Comparison of ENCODE assay signal across 26 mouse cellular contexts in the genomic region with DNA sequence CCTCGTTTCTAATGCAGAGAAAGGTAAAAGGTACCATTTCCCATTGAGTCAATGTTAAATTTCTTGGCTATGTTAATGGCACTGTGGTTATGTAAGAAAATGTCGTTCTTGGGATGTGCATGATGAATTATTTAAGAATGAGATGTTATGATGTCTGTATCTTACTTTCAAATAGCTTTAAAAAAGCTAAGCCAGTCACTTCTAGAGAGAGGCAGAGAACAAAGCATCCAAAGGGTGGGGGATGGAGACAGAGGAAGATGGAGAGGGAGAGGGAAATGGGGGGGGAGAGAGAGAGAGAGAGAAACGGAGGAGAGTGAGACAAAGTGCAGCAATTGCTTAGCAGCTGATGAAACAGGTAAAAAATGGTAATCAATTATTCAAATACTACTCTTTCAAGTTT.
DNase-seq lines count a peak whose midpoint lies in the region; ATAC-seq lines count a peak whose summit lies in the region.
"Had no signal": no experiment of that assay in that cellular context is flagged by ENCODE, and none has a peak within 500 bp of the region (broad histone marks: within the 10 kb centered on the region; RNA-seq: fewer than 3 reads in every experiment).

No protein-coding gene starts in this region.

- no peak overlapping the region for H3K9ac ChIP-seq in forebrain, embryonic 15.5 days (replicated peaks)
- H3K9ac ChIP-seq in forebrain, embryonic 12.5 days: no peak overlapping the region
- H3K9ac ChIP-seq in midbrain, embryonic 13.5 days (replicated peaks): no peak overlapping the region
- H3K9ac ChIP-seq in midbrain, embryonic 11.5 days (ENCODE audit: low read length): no peak overlapping the region
- no peak overlapping the region for H3K9ac ChIP-seq in midbrain, embryonic 16.5 days (ENCODE audit: low read depth, low read length)
- H3K9ac ChIP-seq: heart, embryonic 12.5 days; heart, embryonic 15.5 days; hindbrain, embryonic 13.5 days; intestine, embryonic 15.5 days had no signal

- no peaks in the 10 kb centered on the region for H3K4me1 ChIP-seq in forebrain, embryonic 15.5 days
- H3K4me1 ChIP-seq in forebrain, embryonic 12.5 days: no peaks in the 10 kb centered on the region
- no peaks in the 10 kb centered on the region for H3K4me1 ChIP-seq in midbrain, embryonic 13.5 days (replicated peaks)
- H3K4me1 ChIP-seq in midbrain, embryonic 11.5 days (ENCODE audit: control insufficient read depth, insufficient read depth, low read length): no peaks in the 10 kb centered on the region
- no peaks in the 10 kb centered on the region for H3K4me1 ChIP-seq in midbrain, embryonic 16.5 days (ENCODE audit: control insufficient read depth, insufficient read depth, low read length)
- H3K4me1 ChIP-seq: heart, embryonic 12.5 days; heart, embryonic 15.5 days; hindbrain, embryonic 10.5 days; hindbrain, embryonic 13.5 days; intestine, embryonic 15.5 days had no signal

- 49% methylated on average over 3 of the region's 3 CpGs for WGBS in forebrain, embryonic 15.5 days
- 65% methylated on average over 3 of the region's 3 CpGs for WGBS in forebrain, embryonic 12.5 days
- WGBS in midbrain, embryonic 13.5 days: 51% methylated on average over 3 of the region's 3 CpGs
- 57% methylated on average over 3 of the region's 3 CpGs for WGBS in midbrain, embryonic 11.5 days
- WGBS in midbrain, embryonic 16.5 days: 36% methylated on average over 3 of the region's 3 CpGs

- no peak overlapping the region for H3K4me2 ChIP-seq in forebrain, embryonic 15.5 days (replicated peaks)
- H3K4me2 ChIP-seq in forebrain, embryonic 12.5 days: no peak overlapping the region
- no peak overlapping the region for H3K4me2 ChIP-seq in midbrain, embryonic 13.5 days (replicated peaks)
- H3K4me2 ChIP-seq in midbrain, embryonic 11.5 days: no peak overlapping the region
- no peak overlapping the region for H3K4me2 ChIP-seq in midbrain, embryonic 16.5 days (ENCODE audit: low read length)
- H3K4me2 ChIP-seq: heart, embryonic 12.5 days; heart, embryonic 15.5 days; hindbrain, embryonic 13.5 days; intestine, embryonic 15.5 days had no signal

- 0 out of 2 replicates have a peak, but pooled peaks have one; percentile 26 for ATAC-seq in forebrain, embryonic 15.5 days (replicated peaks)
- no peak for ATAC-seq in forebrain, embryonic 12.5 days (ENCODE audit: low FRiP score)
- peak; percentile 72 for ATAC-seq in midbrain, embryonic 13.5 days
- no peak for ATAC-seq in midbrain, embryonic 11.5 days (ENCODE audit: low FRiP score)
- ATAC-seq in midbrain, embryonic 16.5 days: peak; percentile 80
- ATAC-seq: hindbrain, embryonic 16.5 days; intestine, embryonic 15.5 days; Patski had no signal

- no peak overlapping the region for H3K4me3 ChIP-seq in forebrain, embryonic 15.5 days
- no peak overlapping the region for H3K4me3 ChIP-seq in forebrain, embryonic 12.5 days (replicated peaks)
- no peak overlapping the region for H3K4me3 ChIP-seq in midbrain, embryonic 13.5 days (replicated peaks)
- no peak overlapping the region for H3K4me3 ChIP-seq in midbrain, embryonic 11.5 days (ENCODE audit: low read depth, low read length)
- no peak overlapping the region for H3K4me3 ChIP-seq in midbrain, embryonic 16.5 days (ENCODE audit: low read depth, low read length)
- H3K4me3 ChIP-seq: heart, embryonic 12.5 days; heart, embryonic 15.5 days; hindbrain, embryonic 10.5 days; hindbrain, embryonic 13.5 days; intestine, embryonic 15.5 days had no signal

- no peaks in the 10 kb centered on the region for H3K9me3 ChIP-seq in forebrain, embryonic 15.5 days
- H3K9me3 ChIP-seq in forebrain, embryonic 12.5 days: no peaks in the 10 kb centered on the region
- no peaks in the 10 kb centered on the region for H3K9me3 ChIP-seq in midbrain, embryonic 13.5 days
- H3K9me3 ChIP-seq in midbrain, embryonic 11.5 days (ENCODE audit: control insufficient read depth, low read length): no peaks in the 10 kb centered on the region
- H3K9me3 ChIP-seq in midbrain, embryonic 16.5 days (replicated peaks; ENCODE audit: control insufficient read depth, low read length, poor library complexity, severe bottlenecking): no peaks in the 10 kb centered on the region
- H3K9me3 ChIP-seq: G1E; heart, embryonic 12.5 days; heart, embryonic 15.5 days; hindbrain, embryonic 10.5 days; hindbrain, embryonic 13.5 days; intestine, embryonic 15.5 days had no signal

- no peaks in the 10 kb centered on the region for H3K36me3 ChIP-seq in forebrain, embryonic 15.5 days
- H3K36me3 ChIP-seq in forebrain, embryonic 12.5 days (replicated peaks): no peaks in the 10 kb centered on the region
- no peaks in the 10 kb centered on the region for H3K36me3 ChIP-seq in midbrain, embryonic 13.5 days
- H3K36me3 ChIP-seq in midbrain, embryonic 11.5 days (ENCODE audit: control insufficient read depth, insufficient read depth, low read length): no peaks in the 10 kb centered on the region
- no peaks in the 10 kb centered on the region for H3K36me3 ChIP-seq in midbrain, embryonic 16.5 days (ENCODE audit: control insufficient read depth, insufficient read depth, low read length)
- H3K36me3 ChIP-seq: G1E; heart, embryonic 12.5 days; heart, embryonic 15.5 days; hindbrain, embryonic 10.5 days; hindbrain, embryonic 13.5 days; intestine, embryonic 15.5 days had no signal

- H3K27ac ChIP-seq in forebrain, embryonic 15.5 days (replicated peaks): no peak overlapping the region
- no peak overlapping the region for H3K27ac ChIP-seq in forebrain, embryonic 12.5 days
- H3K27ac ChIP-seq in midbrain, embryonic 13.5 days: no peak overlapping the region
- H3K27ac ChIP-seq in midbrain, embryonic 11.5 days (ENCODE audit: low read depth, low read length): no peak overlapping the region
- no peak overlapping the region for H3K27ac ChIP-seq in midbrain, embryonic 16.5 days (ENCODE audit: low read length)
- H3K27ac ChIP-seq: heart, embryonic 15.5 days; hindbrain, embryonic 10.5 days; hindbrain, embryonic 13.5 days; intestine, embryonic 15.5 days had no signal

- DNase-seq in midbrain, embryonic 11.5 days (ENCODE audit: low spot score, missing footprints): no peak
- DNase-seq in brain, adult 2 months (ENCODE audit: low read depth, low spot score): peak; percentile 11
- DNase-seq in layer of hippocampus, adult 11-12 months (ENCODE audit: low spot score): no peak
- DNase-seq: adrenal gland, postnatal 10 days; adrenal gland, postnatal 36 days; B cell, adult 2 months; cerebellum, adult 11-12 months; cerebellum, adult 8-10 months; cerebellum, postnatal 10 days; gastrocnemius, postnatal 25 days; heart, adult 18-20 months; heart, postnatal 10 days; heart, postnatal 36 days had no signal

- no peaks in the 10 kb centered on the region for H3K27me3 ChIP-seq in forebrain, embryonic 15.5 days
- H3K27me3 ChIP-seq in forebrain, embryonic 12.5 days: no peaks in the 10 kb centered on the region
- no peaks in the 10 kb centered on the region for H3K27me3 ChIP-seq in midbrain, embryonic 13.5 days
- no peaks in the 10 kb centered on the region for H3K27me3 ChIP-seq in midbrain, embryonic 11.5 days (ENCODE audit: control insufficient read depth, insufficient read depth, low read length)
- H3K27me3 ChIP-seq in midbrain, embryonic 16.5 days (ENCODE audit: control insufficient read depth, insufficient read depth, low read depth, low read length): no peaks in the 10 kb centered on the region
- H3K27me3 ChIP-seq: CH12.LX; heart, embryonic 12.5 days; heart, embryonic 15.5 days; hindbrain, embryonic 13.5 days; intestine, embryonic 15.5 days had no signal

Comparison
In these comparisons a context has a peak if more than half of its experiments do, and no peak if none do; other contexts are left out.
1. ATAC-seq: peak in forebrain, embryonic 15.5 days (single experiment), midbrain, embryonic 13.5 days (single experiment) and midbrain, embryonic 16.5 days (single experiment); none in forebrain, embryonic 12.5 days (single experiment) and midbrain, embryonic 11.5 days (single experiment).